Mouse (Mus musculus): ENCODE measurements around the gene Ahcyl2. TPM values are rescaled to one million over a fixed set of nuclear protein-coding genes. Genes with fewer than 3 reads are reported as not detected.

The Ahcyl2 gene
- polyA plus RNA-seq, 1 experiment, result 112 TPM

DNA sequence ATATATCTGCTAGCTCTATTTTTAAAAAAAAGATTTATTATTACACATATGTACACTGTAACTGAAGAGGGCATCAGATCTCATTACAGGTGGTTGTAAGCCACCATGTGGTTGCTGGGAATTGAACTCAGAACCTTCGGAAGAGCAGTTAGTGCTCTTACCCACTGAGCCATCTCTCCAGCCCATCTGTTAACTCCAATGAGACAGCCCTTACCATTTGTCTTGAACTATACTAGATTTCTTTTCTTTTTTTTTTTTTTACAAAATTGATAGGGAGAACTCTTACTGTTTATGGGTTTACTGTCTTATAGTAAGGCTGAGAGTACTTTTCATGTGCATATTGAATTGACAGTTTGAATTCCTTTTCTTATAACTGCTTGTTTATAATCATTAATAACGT is 12.8 kb downstream of the Ahcyl2 start:
- Histone ChIP-seq H3K4me3 (ENCODE audit: insufficient read depth, low read length) (no peak overlapping the region), H3K4me1 (ENCODE audit: control insufficient read depth, insufficient read depth, low read length) (peaks cover 2% of the 10 kb centered on the region), H3K27ac (ENCODE audit: insufficient read depth, low read length) (no peak overlapping the region)
- TF ChIP-seq CTCF (IDR thresholded peaks at IDR 0.05; ENCODE audit: extremely low read depth, insufficient read depth, low read length) (no peak), POLR2A (IDR thresholded peaks at IDR 0.05; ENCODE audit: extremely low read depth, insufficient read depth, low read length) (no peak)

DNA sequence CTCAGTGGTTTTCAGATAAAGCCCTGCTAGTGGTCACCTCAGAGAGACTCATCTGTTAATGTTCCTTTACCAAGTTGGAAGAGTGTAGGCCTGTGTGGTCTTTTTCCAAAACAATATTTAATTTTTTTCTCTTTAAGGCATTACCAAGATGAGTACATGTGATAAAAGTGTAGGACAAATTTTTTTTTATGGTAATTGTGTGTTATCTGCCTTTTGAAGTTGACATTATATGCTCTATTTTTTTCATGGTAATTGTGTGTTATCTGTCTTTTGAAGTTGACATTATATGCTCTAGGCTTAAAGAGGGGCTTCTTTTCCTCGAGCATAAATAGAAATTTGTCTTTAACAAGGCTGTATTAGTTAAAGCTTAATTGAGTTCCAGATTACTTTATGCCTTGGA is 14.4 kb downstream of the Ahcyl2 start:
- Histone ChIP-seq H3K4me1 (ENCODE audit: control insufficient read depth, insufficient read depth, low read length) (no peaks in the 10 kb centered on the region), H3K27ac (ENCODE audit: insufficient read depth, low read length) (no peak overlapping the region), H3K4me3 (ENCODE audit: insufficient read depth, low read length) (no peak overlapping the region)
- TF ChIP-seq POLR2A (IDR thresholded peaks at IDR 0.05; ENCODE audit: extremely low read depth, insufficient read depth, low read length) (no peak), CTCF (IDR thresholded peaks at IDR 0.05; ENCODE audit: extremely low read depth, insufficient read depth, low read length) (no peak)

DNA sequence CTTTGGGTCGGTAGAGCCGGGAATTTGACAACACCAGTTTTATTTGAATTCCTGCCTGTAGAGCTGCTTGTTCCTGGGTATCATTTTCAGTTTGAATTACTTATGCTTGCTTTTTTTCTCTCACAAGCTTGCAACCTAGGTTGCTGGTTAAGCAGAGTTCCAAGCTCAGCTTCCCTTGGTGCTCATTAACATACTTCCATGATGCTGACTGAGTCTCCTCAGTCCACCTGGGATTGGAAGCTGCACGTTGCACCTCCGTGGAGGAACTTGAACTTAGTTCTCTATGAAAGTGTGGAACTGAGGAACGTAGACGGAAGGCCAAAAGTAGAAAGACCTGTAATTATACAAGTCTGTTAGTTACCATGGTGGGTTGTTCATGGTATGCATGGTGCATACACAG is 16.1 kb downstream of the Ahcyl2 start:
- Histone ChIP-seq H3K4me1 (ENCODE audit: control insufficient read depth, insufficient read depth, low read length) (no peaks in the 10 kb centered on the region), H3K27ac (ENCODE audit: insufficient read depth, low read length) (no peak overlapping the region), H3K4me3 (ENCODE audit: insufficient read depth, low read length) (no peak overlapping the region)
- TF ChIP-seq POLR2A (IDR thresholded peaks at IDR 0.05; ENCODE audit: extremely low read depth, insufficient read depth, low read length), result no peak
- TF ChIP-seq CTCF (IDR thresholded peaks at IDR 0.05; ENCODE audit: extremely low read depth, insufficient read depth, low read length), result no peak

DNA sequence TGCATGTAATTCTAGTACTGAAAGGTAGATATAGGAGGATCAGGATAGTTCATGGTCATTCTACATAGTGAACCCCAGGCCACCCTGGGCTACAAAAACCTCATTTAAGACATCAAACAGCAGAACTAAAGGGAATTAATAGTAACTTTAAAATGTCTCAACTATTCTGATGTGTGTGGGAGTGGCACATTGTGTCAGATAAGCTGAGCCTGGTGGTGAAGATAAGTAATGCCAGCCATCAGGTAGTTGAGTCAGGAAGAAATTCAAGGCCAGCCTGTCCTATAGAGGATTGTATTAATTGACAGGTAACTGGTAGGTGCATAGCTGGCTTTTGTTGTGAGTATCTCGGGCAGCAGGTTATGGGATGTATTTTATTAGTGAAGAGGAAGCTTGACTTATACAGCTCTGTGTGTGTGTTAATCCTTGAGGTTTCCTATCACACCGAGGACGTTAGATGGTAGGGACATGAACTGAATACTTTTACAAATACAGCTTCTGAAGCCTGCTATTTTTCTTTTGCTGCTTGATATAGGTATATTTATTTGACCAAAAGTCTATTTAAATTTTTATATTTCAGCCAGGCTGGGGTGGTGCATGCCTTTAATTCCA is 16.7 kb downstream of the Ahcyl2 start:
- Histone ChIP-seq H3K4me3 (ENCODE audit: insufficient read depth, low read length) (no peak overlapping the region), H3K27ac (ENCODE audit: insufficient read depth, low read length) (no peak overlapping the region), H3K4me1 (ENCODE audit: control insufficient read depth, insufficient read depth, low read length) (no peaks in the 10 kb centered on the region)
- TF ChIP-seq CTCF (IDR thresholded peaks at IDR 0.05; ENCODE audit: extremely low read depth, insufficient read depth, low read length) (no peak), POLR2A (IDR thresholded peaks at IDR 0.05; ENCODE audit: extremely low read depth, insufficient read depth, low read length) (no peak)

DNA sequence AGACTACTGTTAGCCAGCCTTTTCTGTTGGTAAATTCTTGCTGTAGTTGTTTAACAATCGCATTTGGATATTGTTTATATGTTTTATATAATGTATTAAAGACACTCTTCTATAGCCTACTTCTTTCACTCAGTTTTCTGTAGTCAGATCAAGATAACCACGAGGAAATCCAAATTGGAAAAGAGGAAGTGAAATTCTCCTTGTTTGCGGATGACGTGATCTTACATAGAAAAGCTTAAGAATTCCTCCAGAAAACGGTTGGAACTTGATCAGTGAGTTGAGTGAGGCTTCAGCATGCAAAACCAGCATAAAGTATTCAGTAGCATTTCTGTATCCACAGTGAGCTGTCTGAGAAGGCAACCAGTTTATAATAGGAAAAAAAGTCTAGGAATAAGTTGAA is 17.9 kb downstream of the Ahcyl2 start:
- Histone ChIP-seq H3K27ac (ENCODE audit: insufficient read depth, low read length) (no peak overlapping the region), H3K4me1 (ENCODE audit: control insufficient read depth, insufficient read depth, low read length) (no peaks in the 10 kb centered on the region), H3K4me3 (ENCODE audit: insufficient read depth, low read length) (no peak overlapping the region)
- TF ChIP-seq POLR2A (IDR thresholded peaks at IDR 0.05; ENCODE audit: extremely low read depth, insufficient read depth, low read length), result no peak
- no peak for TF ChIP-seq CTCF (IDR thresholded peaks at IDR 0.05; ENCODE audit: extremely low read depth, insufficient read depth, low read length)

DNA sequence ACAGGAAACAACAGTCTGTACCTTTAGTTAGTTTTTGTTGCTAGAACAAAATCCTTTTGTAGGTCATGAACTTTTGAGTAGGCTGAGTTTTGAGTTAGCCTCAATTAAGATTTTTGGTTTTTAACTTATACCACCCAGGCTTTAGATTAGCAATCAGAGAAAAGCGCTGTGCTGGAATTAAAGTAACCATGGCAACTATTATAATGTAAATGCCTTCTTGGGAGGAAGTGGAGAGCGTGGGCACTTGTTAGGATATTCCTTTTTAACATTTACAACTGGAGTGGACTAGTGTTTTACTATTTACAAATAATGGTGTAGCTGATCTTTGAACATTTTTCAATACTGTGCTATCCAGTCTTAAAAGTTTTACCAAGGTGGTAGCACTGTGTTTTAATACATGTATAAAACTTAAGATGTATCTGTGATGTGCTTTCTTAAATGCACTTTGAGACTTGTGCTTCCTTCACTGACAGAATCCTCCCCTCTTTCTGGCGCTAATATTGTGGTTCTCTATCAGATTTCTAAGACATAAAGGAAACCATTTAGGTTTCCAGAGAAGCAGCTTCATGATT is 21.1 kb downstream of the Ahcyl2 start:
- no peak overlapping the region for H3K4me3 ChIP-seq (ENCODE audit: insufficient read depth, low read length)
- H3K4me1 ChIP-seq (ENCODE audit: control insufficient read depth, insufficient read depth, low read length), result no peaks in the 10 kb centered on the region
- H3K27ac ChIP-seq (ENCODE audit: insufficient read depth, low read length), result no peak overlapping the region
- TF ChIP-seq CTCF (IDR thresholded peaks at IDR 0.05; ENCODE audit: extremely low read depth, insufficient read depth, low read length) (no peak), POLR2A (IDR thresholded peaks at IDR 0.05; ENCODE audit: extremely low read depth, insufficient read depth, low read length) (no peak)

DNA sequence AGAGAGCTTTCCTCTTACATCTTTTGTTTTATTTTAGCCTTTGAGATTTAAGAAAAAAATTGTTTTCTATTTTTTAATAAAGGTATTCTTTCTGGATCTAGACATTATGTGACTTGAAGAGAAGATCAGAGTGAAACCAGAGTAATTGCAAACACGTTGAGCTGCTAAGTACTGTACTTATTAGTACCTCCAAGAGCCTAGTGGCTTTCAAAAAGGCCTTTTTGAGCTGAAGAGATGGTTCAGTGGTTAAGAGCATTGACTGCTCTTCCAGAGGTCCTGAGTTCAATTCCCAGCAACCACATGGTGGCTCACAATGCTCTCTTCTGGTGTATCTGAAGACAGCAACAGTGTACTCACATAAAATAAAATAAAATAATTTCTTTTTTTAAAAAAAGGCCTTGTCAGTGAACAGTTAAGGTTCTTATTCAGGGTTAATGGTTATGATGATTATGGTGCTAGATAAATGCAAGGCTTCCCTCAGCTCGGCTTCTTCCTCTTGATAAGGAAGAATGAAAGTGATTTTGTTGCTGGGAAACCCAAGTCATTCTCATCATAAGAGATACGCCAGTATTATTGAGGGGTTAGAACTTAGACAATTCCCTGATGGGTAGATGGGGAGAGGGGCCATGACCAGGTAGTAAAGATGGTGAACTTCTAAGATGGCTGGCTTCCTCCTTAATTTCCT is 22.3 kb downstream of the Ahcyl2 start:
- no peak overlapping the region for H3K4me3 ChIP-seq (ENCODE audit: insufficient read depth, low read length)
- no peak for TF ChIP-seq CTCF (IDR thresholded peaks at IDR 0.05; ENCODE audit: extremely low read depth, insufficient read depth, low read length)
- no peak for TF ChIP-seq POLR2A (IDR thresholded peaks at IDR 0.05; ENCODE audit: extremely low read depth, insufficient read depth, low read length)
- no peak overlapping the region for H3K27ac ChIP-seq (ENCODE audit: insufficient read depth, low read length)
- no peaks in the 10 kb centered on the region for H3K4me1 ChIP-seq (ENCODE audit: control insufficient read depth, insufficient read depth, low read length)

DNA sequence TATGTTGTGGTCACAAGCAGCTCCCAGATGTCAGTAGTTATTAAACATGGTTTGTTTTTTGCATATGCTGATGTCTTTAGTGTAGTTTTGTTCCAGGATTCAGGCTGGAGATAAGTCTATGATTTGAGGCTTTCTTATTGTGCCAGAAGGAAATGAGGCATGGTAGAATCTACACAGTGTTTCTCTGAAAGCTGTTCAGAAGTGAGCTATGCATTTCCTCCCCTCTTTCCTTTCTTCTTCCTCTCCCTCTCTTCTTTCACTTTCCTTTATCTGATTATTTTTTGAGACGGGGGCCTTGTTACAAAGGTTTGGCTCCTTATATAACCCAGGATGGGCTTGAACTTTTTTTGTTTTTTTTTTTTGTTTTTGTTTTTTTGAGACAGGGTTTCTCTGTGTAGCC is 25.7 kb downstream of the Ahcyl2 start:
- Histone ChIP-seq H3K27ac (ENCODE audit: insufficient read depth, low read length) (no peak overlapping the region), H3K4me3 (ENCODE audit: insufficient read depth, low read length) (no peak overlapping the region), H3K4me1 (ENCODE audit: control insufficient read depth, insufficient read depth, low read length) (no peaks in the 10 kb centered on the region)
- TF ChIP-seq CTCF (IDR thresholded peaks at IDR 0.05; ENCODE audit: extremely low read depth, insufficient read depth, low read length) (no peak), POLR2A (IDR thresholded peaks at IDR 0.05; ENCODE audit: extremely low read depth, insufficient read depth, low read length) (no peak)

DNA sequence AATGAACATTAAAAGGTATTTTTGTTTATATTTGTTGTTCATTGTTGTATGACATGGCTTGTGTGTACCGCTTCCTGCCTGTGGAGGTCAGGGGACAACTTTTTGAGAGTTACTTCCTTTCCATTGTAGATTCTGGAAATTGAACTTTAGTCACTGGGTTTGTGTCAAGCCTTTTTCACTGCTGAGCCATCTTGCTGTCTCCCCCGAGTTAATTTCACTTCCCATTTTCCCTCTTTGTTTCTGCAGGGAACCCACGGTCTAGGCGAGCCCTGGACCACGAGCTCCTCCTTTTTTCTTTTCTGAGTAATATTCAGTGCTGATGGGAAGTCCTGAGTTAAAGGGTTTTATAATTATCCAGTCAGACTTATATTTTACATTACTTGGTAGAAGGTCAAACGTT is 26.8 kb downstream of the Ahcyl2 start:
- Histone ChIP-seq H3K4me3 (ENCODE audit: insufficient read depth, low read length) (no peak overlapping the region), H3K27ac (ENCODE audit: insufficient read depth, low read length) (no peak overlapping the region), H3K4me1 (ENCODE audit: control insufficient read depth, insufficient read depth, low read length) (no peaks in the 10 kb centered on the region)
- TF ChIP-seq CTCF (IDR thresholded peaks at IDR 0.05; ENCODE audit: extremely low read depth, insufficient read depth, low read length), result no peak
- no peak for TF ChIP-seq POLR2A (IDR thresholded peaks at IDR 0.05; ENCODE audit: extremely low read depth, insufficient read depth, low read length)

DNA sequence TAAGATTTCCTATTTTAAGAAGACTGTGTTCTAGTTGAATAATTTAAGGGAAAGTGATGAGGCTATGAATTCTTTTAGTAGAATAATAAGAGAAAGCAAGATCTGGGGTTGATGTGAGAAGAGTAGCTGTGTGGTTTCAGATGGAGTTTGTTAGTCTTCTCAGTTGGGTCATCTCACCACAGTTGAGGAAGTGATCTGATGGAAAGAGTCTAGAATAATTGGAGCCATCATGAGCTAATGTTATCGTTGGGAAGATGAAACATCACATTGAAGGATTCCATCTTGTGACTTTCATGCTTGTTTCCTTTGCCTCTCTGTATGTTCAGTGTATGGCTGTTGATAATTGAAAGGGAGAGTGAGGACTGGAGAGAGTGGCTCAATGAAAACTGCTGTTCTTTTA is 35.2 kb downstream of the Ahcyl2 start:
- Histone ChIP-seq H3K4me1 (ENCODE audit: control insufficient read depth, insufficient read depth, low read length) (no peaks in the 10 kb centered on the region), H3K27ac (ENCODE audit: insufficient read depth, low read length) (no peak overlapping the region), H3K4me3 (ENCODE audit: insufficient read depth, low read length) (no peak overlapping the region)
- no peak for TF ChIP-seq CTCF (IDR thresholded peaks at IDR 0.05; ENCODE audit: extremely low read depth, insufficient read depth, low read length)
- no peak for TF ChIP-seq POLR2A (IDR thresholded peaks at IDR 0.05; ENCODE audit: extremely low read depth, insufficient read depth, low read length)

All from cortical plate, adult 2 months (tissue).